Mouse (Mus musculus) embryo, embryonic 9.5 days (tissue): ENCODE results near the gene Dynlrb1.

Experiments
- DNase-seq: peaks from one replicate; pipeline ENCODE4 v3.0.0-alpha.2; 2017; ENCODE audit errors: extremely low spot score

The Dynlrb1 gene

DNA sequence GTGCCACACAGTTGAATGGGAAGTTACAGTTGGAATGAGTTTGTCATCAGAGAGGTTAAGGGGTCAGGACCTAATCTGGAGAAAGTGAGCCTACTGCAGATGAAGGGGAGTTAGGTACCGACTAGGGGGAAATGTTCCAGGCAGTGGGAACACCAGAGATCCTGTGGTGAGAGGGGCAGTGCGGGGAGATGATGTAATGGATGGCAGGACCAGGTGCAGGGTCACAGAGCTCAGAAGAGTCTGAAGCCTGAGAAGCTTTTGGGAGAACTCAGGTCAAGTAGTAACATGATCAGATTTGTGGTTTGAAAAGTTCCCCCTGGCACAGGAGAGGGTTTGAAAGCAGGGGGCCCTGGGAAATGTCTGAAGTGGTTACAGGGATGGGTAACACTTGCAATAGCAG lies 43.8 kb downstream of the Dynlrb1 start:
- no peak for DNase-seq

DNA sequence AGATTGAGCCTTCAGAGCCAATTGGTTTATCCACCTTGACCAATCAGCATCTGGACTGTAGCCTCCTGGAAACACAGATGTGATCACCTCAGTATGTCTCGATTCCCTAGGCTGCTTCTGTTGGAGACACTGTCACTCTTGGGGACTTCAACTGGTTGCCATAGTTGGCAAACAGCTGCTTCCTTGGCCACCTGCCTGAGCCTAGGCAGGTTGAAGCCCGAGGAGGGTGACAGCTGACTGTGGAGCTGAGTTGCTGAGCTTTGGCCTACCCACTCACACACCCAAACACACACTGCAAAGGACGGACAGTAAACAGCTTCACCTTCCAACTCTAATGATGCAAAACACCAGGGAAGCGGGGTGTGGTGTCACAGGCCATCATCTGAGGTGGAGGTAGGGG lies 47.5 kb downstream of the Dynlrb1 start:
- DNase-seq, result no peak

DNA sequence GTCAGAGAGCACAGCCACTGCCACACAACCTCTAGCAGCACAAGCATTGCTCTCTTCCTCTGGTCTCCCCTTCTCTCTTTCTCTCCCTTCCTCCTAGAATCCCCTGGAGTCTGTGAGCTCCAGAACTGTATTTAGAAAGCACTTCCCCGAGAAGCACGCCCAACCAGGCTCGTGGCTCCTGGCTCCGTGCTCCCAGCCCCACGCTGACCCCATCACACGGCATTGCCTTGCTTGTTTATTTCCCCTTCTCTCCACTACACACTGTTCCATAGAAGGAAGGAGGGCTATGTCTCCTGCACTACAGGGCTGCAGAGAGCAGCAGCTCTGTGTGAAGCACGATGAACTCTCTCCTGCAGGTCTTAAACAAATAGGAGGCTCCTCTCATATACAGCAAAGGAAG lies 48.3 kb downstream of the Dynlrb1 start:
- no peak for DNase-seq

DNA sequence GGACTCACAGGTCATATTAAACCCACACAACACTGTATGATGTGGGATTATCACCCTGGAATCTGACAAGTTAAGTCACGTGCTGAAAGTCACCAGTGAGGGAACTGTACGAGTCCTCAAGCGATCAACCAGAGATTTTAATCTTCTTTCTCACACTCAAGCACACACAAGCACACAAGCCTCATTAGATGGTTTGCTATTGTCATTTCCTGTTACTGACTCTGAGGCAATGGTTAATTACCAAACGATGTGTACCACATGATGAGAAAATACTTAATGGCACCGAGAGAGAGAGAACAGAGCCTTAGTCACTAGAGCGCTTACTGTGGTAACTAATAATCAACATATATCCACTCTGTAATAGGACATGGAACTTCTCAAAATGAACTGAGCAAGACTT lies 49.4 kb downstream of the Dynlrb1 start:
- no peak for DNase-seq

DNA sequence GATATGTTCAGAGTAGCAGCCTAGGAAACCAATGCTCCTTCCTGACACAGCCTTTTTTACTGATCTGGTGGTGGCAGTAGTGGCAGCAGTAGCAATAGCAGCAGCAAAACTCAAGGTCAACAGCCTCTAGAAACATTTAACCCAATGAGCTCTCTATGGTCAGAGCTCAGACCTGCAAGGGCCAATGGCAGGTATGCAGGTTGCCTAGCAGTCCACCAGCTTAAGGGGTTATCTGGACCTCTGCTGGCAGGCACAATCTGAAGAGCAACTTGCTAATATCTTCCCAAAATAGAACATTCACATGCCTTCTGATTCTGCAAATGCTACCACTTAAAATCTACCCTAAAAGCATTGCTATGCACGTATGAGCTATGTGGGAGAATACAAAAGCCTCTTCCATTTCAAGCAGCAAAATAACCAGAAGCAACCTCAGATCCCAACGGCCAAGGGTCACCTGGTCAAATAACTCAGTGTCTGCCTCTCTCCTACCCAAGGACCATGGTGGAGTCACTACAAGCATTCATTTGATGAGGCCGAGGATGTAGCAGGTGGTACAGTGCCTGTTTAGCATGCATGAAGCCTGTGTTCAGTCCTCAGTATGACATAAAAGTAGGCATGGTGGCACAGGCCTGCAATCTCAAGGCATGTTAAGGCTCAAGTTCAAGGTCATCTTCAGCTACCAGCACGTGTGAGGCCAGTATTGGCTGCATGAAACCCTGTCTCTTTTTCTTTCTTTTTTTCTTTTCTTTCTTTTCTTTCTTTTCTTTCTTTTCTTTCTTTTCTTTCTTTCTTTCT lies 51.3 kb downstream of the Dynlrb1 start:
- DNase-seq, result no peak

DNA sequence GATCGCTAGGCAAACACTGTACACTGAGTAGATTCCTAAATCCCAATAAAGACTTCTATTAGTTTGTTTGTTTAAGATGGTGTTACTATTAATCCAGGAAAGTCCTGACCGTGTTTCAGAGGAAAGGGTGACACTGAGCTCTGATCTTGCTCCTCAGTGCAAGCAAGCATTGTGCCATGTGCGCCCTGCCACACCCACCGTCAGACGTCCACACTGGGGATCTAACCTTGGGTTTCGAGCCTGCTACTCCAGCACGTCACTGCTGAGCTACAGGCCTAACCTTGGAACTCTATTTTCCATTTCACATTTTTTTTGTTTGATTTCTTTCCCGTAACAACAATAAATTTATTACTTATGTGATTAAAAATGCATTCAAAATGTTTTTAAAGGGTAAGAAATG lies 53.7 kb downstream of the Dynlrb1 start:
- no peak for DNase-seq

DNA sequence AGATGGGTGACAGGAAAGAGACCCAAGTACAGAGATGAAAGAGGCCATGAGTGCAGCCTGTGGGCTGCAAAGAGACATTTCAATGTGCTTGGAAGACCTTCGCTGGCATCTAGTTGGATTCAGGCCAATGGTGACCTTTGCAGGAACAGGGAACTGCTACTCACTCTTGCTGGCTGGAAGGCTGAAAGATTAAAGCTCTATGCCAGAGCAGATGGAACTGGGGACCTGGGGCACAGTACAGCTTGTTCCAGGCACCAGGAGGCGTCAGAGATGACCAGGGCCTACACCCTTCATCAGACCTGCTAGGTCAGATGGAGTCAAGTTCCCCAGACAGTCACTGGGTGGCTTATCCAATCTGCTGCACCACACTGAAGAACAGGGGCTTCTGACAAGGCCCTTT lies 57.0 kb downstream of the Dynlrb1 start:
- DNase-seq, result no peak

DNA sequence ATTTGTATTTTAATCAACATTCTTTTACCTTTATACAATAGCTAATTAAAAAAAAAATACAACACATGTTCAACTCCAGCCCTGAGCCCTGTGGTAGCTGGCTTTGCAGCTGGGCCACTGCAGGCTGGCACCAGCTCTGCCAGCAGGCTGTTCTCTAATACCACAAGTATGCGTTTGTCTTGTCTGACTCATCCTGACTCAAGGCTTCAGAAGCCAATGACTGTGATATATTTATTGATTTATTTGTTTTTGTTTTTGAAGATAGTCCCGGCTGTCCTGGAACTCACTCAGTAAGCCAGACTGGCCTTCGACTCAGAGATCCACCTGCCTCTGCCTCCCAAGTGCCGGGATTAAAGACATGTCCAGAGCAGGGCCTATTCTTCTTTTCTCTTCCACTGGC lies 57.6 kb downstream of the Dynlrb1 start:
- no peak for DNase-seq

DNA sequence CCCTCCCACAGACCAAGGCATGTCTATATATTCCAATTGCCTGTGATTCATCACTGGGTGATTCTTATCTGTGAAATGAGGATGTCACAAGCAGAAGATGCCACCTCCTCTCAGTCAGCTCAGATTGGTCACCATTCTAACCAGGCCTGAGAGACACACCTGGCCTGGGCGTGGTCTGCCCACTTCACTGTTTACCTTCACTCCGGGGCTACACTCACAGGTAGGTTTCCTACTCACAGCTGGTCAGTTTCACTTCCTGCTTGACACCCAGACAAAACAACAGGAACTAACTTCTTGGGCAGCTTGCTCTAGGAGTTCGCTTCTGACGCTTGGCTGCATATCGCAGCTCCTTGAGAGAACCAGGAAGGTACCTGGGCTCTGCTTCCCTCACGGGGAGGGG lies 59.1 kb downstream of the Dynlrb1 start:
- DNase-seq, result no peak

DNA sequence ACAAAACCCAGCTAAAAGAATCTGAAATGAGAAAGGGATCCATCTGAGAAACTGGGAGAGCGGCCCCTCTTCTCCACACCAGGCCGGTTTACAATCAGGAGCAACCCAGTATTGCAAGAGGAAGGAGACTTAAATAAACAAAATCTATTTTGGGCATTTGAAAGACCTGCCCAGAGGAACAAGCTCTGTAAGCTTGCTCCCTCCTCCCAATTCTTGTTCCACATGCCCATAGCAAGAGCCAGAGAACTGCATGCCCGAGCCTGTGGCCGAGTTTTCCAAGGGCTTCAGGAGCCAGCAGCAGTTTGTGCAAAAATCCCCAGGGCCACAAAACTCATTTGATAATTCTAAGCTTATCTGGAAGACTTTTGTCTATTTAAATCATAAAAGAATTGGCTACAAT lies 63.2 kb downstream of the Dynlrb1 start:
- DNase-seq, result no peak
